Mouse (Mus musculus) midbrain, embryonic 15.5 days (tissue): Measurements from ENCODE around the gene Nckap5l. TPM values are rescaled to one million over a fixed set of nuclear protein-coding genes. Genes with fewer than 3 reads are reported as not detected.

ENCODE experiments used
- ATAC-seq: fragments of 200-750 bp; cut with Nextera tagmentation; replicated peaks from 2 replicates; pipeline ENCODE4 v1.8.0; 2017; ENCODE audit warnings: moderate TSS enrichment
- H3K27ac ChIP-seq: fragments of 300-500 bp; sonication (generic); 2 replicates; pipeline ENCODE4 v1.5.1; 2015; ENCODE audit warnings: mild to moderate bottlenecking, inconsistent platforms
- H3K27me3 ChIP-seq: fragments of 300-500 bp; sonication (generic); replicated peaks from 2 replicates; pipeline ENCODE4 v1.6.1; 2015; ENCODE audit warnings: inconsistent platforms
- H3K36me3 ChIP-seq: fragments of 300-500 bp; sonication (generic); replicated peaks from 2 replicates; pipeline ENCODE4 v1.6.1; 2015; ENCODE audit warnings: inconsistent platforms
- H3K4me1 ChIP-seq: fragments of 300-500 bp; sonication (generic); 2 replicates; pipeline ENCODE4 v1.6.1; 2015; ENCODE audit warnings: inconsistent platforms
- H3K4me2 ChIP-seq: fragments of 300-500 bp; sonication (generic); 2 replicates; pipeline ENCODE4 v1.6.1; 2015; ENCODE audit warnings: inconsistent platforms, mild to moderate bottlenecking, moderate library complexity
- H3K4me3 ChIP-seq: fragments of 300-500 bp; sonication (generic); 2 replicates; pipeline ENCODE4 v1.5.1; 2015; ENCODE audit warnings: mild to moderate bottlenecking, inconsistent platforms
- H3K9ac ChIP-seq: fragments of 300-500 bp; sonication (generic); 2 replicates; pipeline ENCODE4 v1.6.1; 2015; ENCODE audit warnings: mild to moderate bottlenecking, inconsistent platforms
- H3K9me3 ChIP-seq: fragments of 300-500 bp; sonication (generic); 2 replicates; pipeline ENCODE4 v1.6.1; 2016; ENCODE audit warnings: inconsistent platforms
- WGBS: fragments of 180-500 bp; shearing (Covaris S2); methylation state at CpG from one replicate; pipeline ENCODE4 v1.1.7; 2015; ENCODE audit warnings: mixed read lengths; 5-methylcytosine and 5-hydroxymethylcytosine counted together
- polyA plus RNA-seq: library from polyadenylated mRNA; unstranded; fragments of >200 nt; fragmentation: Nextera tagmentation; extraction: Ambion mirVana; gene quantifications from 2 replicates; pipeline ENCODE4 v1.2.1, GENCODE M21; 2015

The Nckap5l gene
- polyA plus RNA-seq, 1 experiment from 2014 or later, result 15.6 TPM

DNA sequence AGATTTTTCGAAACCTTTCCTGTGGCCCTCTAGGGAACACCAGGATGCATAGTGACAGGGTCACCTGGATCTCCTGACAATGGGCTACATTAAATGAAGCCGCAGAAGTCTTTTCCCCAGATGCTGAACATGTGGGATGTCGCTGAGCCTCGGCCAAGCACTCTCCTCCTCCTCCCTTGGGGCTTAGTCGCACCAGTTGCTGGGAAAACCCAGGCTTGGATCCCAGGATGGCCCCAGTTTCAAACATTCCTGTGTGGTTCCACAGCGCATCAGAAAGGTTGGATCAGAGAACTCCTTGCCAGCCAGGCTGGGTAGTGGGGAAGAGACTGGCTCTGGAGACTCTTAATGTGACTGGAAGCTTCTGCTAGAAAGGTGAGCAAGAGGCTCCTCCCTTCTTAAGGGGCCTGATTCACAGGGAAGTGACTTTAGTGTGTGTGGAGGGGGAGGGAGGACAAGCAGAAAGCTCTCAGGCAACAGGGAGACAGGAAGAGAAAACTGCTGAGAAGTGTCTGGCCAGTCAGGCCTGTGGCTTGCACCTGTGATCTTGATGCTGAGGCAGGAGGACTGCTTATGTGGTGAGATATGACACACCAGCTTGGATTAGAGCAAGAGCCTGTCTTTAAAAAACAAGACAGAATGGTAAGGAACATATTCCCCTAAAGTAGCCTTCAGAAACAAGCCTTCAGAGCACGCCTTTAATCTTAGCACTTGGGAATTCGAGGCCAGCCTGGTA is 18.4 kb downstream of the Nckap5l start:
- Histone ChIP-seq H3K27me3 (no peaks in the 10 kb centered on the region), H3K27ac (no peak overlapping the region)

DNA sequence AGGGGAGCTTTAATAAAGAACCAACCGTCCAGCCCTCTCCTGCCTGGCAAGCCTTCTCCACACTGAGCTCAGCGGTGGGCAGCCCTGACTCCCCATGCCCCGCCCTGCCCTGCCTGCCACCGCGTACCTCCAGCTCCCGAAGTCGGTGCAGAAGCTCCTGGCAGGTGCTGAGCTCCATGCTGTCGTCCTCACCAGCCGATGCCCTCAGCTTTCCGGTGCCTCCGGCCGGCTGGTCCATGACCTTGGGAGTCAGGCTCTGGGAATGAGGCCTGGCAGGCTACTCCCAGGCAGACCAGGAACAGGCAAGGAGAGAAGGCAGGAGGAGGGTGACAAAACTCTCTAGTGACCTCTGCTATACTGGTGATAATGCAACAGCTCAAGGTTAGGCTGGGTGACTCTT is 23.6 kb downstream of the Nckap5l start:
- WGBS, result 89% methylated on average over 12 of the region's 12 CpGs
- H3K36me3 ChIP-seq, result peaks cover 4% of the 10 kb centered on the region; the same call in 1 of the 2 replicates
- no peaks in the 10 kb centered on the region for H3K9me3 ChIP-seq
- H3K4me1 ChIP-seq, result peaks cover 10% of the 10 kb centered on the region
- H3K27me3 ChIP-seq, result no peaks in the 10 kb centered on the region
- H3K4me3 ChIP-seq, result no peak overlapping the region
- H3K4me2 ChIP-seq, result no peak overlapping the region
- H3K9ac ChIP-seq, result no peak overlapping the region
- ATAC-seq, result no peak
- H3K27ac ChIP-seq, result no peak overlapping the region

More for the DNA sequence above, 18.4 kb downstream of the Nckap5l start:
- no peak overlapping the region for H3K4me3 ChIP-seq
- no peak for ATAC-seq
- H3K9ac ChIP-seq, result no peak overlapping the region
- H3K4me1 ChIP-seq, result peaks cover 24% of the 10 kb centered on the region
- H3K4me2 ChIP-seq, result no peak overlapping the region
- no peaks in the 10 kb centered on the region for H3K36me3 ChIP-seq
- 84% methylated on average over 8 of the region's 8 CpGs for WGBS
- H3K9me3 ChIP-seq, result no peaks in the 10 kb centered on the region

DNA sequence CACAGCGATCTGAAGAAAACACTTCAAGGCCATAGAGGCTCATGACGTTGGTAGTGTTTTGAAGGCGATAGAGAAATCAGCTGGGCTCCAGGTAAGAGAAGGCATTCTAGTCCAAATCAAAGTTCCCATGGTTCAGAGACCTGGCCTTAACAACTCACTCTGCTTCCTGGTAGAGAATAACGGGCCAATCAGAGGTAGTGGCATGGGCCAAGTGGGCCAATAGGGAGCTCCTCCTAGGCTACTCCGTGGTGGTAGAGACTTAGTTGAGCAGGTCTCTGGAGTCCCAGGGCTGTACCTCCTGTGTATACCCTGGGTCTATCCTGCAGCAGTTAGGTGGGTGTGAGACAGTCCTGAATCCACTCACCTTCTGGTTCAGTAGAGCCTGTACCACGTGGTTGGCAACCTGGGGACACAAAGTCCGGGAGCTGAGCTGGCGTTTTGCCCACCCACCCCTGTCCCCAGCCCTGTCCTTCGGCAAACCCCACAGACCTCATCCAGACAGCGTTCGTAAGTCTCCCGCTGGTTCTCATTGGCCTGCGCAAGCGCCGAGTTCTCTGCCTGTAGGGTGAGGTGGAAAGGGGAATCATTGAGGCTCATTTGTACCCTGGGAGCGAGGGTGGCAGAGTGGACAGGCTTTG is 24.3 kb downstream of the Nckap5l start:
- Histone ChIP-seq H3K9ac (no peak overlapping the region), H3K9me3 (no peaks in the 10 kb centered on the region), H3K4me1 (peaks cover 10% of the 10 kb centered on the region; the same call in 1 of the 2 replicates), H3K27me3 (no peaks in the 10 kb centered on the region), H3K36me3 (peaks cover 9% of the 10 kb centered on the region), H3K4me3 (no peak overlapping the region), H3K4me2 (no peak overlapping the region), H3K27ac (no peak overlapping the region)
- 90% methylated on average over 16 of the region's 16 CpGs for WGBS
- ATAC-seq, result no peak

DNA sequence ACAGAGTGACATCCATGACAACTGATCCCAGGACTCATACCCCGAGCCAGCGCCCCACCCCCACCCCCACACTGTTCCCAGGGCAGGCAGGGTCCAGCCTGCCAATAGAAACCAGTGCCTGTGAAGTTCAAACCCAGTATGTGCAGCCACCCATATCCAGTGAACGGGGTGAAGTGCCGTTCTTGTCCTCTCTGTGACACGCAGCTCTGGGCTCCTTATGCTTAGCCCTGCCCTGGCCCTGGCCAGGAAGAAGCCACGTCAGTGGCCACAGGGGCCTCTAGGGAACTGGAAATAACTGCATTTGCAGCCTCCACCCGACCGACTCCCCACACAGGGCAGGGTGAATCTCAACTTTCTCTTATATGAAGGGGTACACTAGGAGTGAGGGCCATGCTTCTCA is 25.6 kb downstream of the Nckap5l start:
- peaks cover 18% of the 10 kb centered on the region for H3K36me3 ChIP-seq
- no peak overlapping the region for H3K27ac ChIP-seq
- H3K4me2 ChIP-seq, result no peak overlapping the region
- no peak overlapping the region for H3K4me3 ChIP-seq
- peaks cover 10% of the 10 kb centered on the region; the same call in 1 of the 2 replicates for H3K4me1 ChIP-seq
- H3K9ac ChIP-seq, result no peak overlapping the region
- no peak for ATAC-seq
- no peaks in the 10 kb centered on the region for H3K9me3 ChIP-seq
- WGBS, result 76% methylated on average over 8 of the region's 8 CpGs
- no peaks in the 10 kb centered on the region for H3K27me3 ChIP-seq

DNA sequence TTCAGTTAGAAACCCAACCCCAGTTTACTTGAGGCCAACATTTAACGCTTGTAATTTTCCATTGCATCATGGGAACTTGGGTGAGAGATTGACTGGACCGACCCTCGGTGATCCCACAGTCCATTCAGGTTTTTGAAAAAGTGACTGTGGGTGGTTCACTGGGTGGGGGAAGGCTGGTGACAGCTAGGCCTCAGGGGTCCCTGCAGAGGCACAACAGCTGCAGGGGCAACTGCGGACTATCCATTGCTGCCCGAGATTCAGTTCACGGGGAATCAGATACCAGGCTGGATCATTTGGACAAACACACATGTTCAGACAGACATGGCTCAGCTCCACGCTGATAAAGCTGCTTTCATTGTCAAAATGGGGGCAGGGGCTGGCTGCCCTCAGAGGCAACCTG is 26.0 kb downstream of the Nckap5l start:
- Histone ChIP-seq H3K4me1 (peaks cover 10% of the 10 kb centered on the region; the same call in 1 of the 2 replicates), H3K27ac (no peak overlapping the region), H3K9me3 (no peaks in the 10 kb centered on the region), H3K36me3 (peaks cover 20% of the 10 kb centered on the region), H3K4me2 (no peak overlapping the region), H3K27me3 (no peaks in the 10 kb centered on the region), H3K4me3 (no peak overlapping the region), H3K9ac (no peak overlapping the region)
- WGBS, result 85% methylated on average over 7 of the region's 7 CpGs
- no peak for ATAC-seq

DNA sequence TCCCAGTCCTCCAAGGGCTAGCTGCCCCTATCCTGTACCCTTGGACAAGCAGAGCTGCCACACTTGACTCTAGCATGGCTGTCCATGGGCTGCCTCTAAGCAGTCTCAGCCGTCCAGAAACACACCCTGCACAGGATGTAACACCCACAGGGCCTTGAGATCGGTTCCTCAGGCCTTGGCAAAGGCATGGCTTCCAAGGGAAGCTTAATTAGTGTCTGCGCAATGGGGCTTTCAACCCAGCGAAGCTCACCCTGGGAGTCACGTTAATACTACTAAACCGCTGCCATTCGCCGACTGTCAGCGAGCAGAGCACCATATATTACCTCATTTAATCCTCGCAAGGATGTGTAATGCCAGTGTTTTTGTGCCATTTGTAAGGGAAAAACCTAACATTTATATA is 26.5 kb downstream of the Nckap5l start:
- H3K27me3 ChIP-seq, result no peaks in the 10 kb centered on the region

DNA sequence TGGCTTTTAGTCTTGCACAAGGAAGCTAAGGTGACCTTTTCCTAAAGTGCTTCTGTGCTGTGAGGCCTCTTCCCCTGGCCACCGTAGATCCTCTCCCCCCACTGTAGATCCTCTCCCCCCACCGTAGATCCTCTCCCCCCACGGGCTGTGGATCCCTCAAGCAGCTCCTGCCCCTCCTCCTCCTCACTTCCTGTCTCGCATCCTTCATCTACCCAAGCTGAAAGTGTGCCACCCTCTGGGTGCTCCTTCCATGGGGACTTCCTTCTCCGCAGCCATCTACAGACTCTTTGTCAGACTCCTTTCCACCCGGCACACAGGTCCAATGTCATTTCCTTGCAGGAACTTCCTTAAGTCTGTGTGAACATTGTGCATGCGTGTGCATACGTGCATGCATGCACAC is 27.2 kb downstream of the Nckap5l start:
- WGBS, result 87% methylated on average over 8 of the region's 8 CpGs
- Histone ChIP-seq H3K27me3 (no peaks in the 10 kb centered on the region), H3K4me3 (no peak overlapping the region), H3K9me3 (no peaks in the 10 kb centered on the region), H3K27ac (no peak overlapping the region), H3K4me1 (peaks cover 10% of the 10 kb centered on the region; the same call in 1 of the 2 replicates), H3K4me2 (no peak overlapping the region), H3K9ac (no peak overlapping the region), H3K36me3 (peaks cover 24% of the 10 kb centered on the region)
- ATAC-seq, result no peak

More for the DNA sequence above, 26.5 kb downstream of the Nckap5l start:
- Histone ChIP-seq H3K4me1 (peaks cover 10% of the 10 kb centered on the region; the same call in 1 of the 2 replicates), H3K4me3 (no peak overlapping the region), H3K9ac (no peak overlapping the region), H3K4me2 (no peak overlapping the region), H3K36me3 (peaks cover 24% of the 10 kb centered on the region), H3K27ac (no peak overlapping the region), H3K9me3 (no peaks in the 10 kb centered on the region)
- ATAC-seq, result no peak
- WGBS, result 87% methylated on average over 10 of the region's 10 CpGs

DNA sequence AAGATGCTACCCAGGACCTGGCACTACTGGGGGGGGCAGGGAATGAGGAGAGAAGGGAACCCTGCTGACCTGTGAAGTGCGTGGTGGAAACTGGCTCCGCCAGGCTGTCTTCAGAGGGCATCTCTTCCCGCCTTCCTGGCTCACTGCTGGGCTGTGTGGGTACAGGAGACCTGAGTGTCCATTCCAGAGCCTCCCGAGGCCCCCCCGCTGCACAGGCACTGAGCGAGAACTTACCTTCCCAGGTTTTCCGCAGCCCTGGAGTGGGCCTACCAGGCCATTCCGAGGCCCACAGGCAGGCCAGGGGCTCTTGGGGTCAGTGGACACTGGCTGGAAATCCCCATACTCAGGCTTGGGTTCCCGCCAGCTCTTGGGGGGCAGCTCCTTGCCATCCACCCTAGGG is 33.7 kb downstream of the Nckap5l start:
- ATAC-seq, result no peak
- Histone ChIP-seq H3K27ac (no peak overlapping the region), H3K4me3 (no peak overlapping the region), H3K27me3 (no peaks in the 10 kb centered on the region), H3K9me3 (no peaks in the 10 kb centered on the region), H3K36me3 (peaks cover 25% of the 10 kb centered on the region), H3K4me2 (no peak overlapping the region), H3K4me1 (peaks cover 9% of the 10 kb centered on the region), H3K9ac (no peak overlapping the region)
- WGBS, result 95% methylated on average over 9 of the region's 9 CpGs

DNA sequence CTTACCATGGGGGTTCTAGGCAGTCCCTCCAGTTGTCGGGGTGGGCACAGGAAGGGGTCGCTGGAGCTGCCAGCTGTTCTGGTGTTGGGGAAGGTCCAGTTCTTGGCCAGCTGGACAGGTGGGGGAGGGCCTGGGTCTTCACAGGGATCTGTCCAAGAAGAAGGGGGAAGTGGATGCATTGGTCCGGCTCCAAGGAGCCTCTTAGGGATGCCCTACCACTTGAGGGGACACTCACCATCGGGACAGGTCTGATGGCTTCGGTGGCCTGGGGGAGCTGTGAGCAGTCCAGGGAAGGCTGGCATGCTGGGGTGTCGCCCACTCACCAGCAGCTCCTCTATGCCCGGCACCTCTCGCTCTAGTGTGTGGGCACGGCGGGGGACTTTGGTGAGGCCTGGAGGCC is 34.4 kb downstream of the Nckap5l start:
- no peak for ATAC-seq
- Histone ChIP-seq H3K36me3 (peaks cover 20% of the 10 kb centered on the region), H3K4me1 (peaks cover 9% of the 10 kb centered on the region), H3K4me3 (no peak overlapping the region), H3K27ac (no peak overlapping the region), H3K9me3 (no peaks in the 10 kb centered on the region), H3K4me2 (no peak overlapping the region), H3K9ac (no peak overlapping the region), H3K27me3 (no peaks in the 10 kb centered on the region)
- WGBS, result 94% methylated on average over 10 of the region's 10 CpGs

DNA sequence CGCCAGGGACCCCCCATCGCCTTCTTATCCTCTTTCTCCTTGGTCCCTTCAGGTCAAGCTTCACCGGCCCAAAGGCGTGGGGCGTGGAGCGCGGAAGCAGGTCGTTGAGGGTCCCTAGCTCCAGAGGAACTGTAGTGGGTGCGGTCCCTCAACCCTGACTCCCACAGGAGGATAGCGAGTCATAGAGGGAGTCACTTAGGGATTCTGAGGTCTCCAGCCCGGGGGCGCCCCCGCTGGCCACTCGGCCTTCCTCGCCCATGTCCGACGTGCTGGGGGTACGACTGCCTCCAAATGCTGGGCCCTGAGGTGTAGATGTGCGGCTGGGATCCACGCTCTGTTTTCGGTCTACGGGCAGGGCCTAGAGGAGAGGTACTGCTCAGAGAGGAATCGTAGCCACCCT is 35.0 kb downstream of the Nckap5l start:
- Histone ChIP-seq H3K4me1 (peaks cover 9% of the 10 kb centered on the region), H3K9ac (no peak overlapping the region), H3K4me3 (no peak overlapping the region), H3K27ac (no peak overlapping the region), H3K4me2 (no peak overlapping the region), H3K9me3 (no peaks in the 10 kb centered on the region), H3K36me3 (peaks cover 17% of the 10 kb centered on the region; the same call in 1 of the 2 replicates), H3K27me3 (no peaks in the 10 kb centered on the region)
- ATAC-seq, result no peak
- WGBS, result 92% methylated on average over 23 of the region's 23 CpGs

DNA sequence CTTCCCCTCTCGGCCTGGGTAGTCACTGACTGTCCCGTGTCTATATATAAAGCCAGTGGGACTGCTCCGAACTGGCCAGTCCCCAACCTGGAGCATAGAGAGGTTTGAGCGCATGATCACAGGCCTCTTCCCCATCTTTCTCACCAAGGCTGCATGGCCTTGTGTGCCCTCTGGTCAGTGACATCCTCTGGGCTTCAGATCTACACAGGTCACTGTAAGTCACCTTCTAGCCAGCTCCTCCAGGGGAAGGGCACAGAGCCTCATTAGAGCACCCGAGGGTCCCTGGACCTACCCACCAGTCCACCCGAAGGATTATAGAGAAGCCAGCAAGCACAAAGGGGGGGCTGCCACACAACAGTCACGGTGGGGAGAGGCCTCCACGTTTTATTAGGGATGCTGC is 35.9 kb downstream of the Nckap5l start:
- H3K4me3 ChIP-seq, result no peak overlapping the region
- H3K36me3 ChIP-seq, result 0 out of 2 replicates have a peak, but pooled peaks cover 10% of the 10 kb centered on the region
- no peak overlapping the region for H3K4me2 ChIP-seq
- H3K9ac ChIP-seq, result no peak overlapping the region
- 82% methylated on average over 8 of the region's 8 CpGs for WGBS
- H3K9me3 ChIP-seq, result no peaks in the 10 kb centered on the region
- H3K27me3 ChIP-seq, result no peaks in the 10 kb centered on the region
- peak overlapping the region; percentile 4; the same call in 1 of the 2 replicates for H3K27ac ChIP-seq
- no peak for ATAC-seq
- H3K4me1 ChIP-seq, result peaks cover 13% of the 10 kb centered on the region

DNA sequence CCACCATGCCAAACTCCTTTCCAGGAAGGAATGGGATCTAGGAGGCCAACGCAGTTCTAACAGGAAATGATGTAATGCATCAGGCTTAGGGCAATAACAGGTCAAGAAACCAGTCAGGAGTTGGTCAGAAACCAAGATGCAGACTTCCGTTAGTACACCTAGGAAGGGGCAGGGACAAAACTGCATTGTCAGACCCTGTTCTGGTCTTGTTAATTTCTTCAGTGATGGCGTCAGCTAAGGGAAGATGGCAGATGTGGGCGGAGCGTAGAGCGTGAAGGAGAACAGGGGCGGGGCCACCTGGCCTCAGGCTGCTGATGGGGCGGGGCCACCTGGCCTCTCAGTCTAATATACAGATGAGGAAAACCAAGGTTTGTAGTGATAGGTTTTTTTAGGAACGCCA is 36.4 kb downstream of the Nckap5l start:
- H3K27ac ChIP-seq, result peak overlapping the region; percentile 68; the same call in 1 of the 2 replicates
- no peaks in the 10 kb centered on the region for H3K9me3 ChIP-seq
- no peaks in the 10 kb centered on the region for H3K27me3 ChIP-seq
- peaks cover 16% of the 10 kb centered on the region for H3K4me1 ChIP-seq
- no peak overlapping the region for H3K9ac ChIP-seq
- H3K4me2 ChIP-seq, result no peak overlapping the region
- H3K36me3 ChIP-seq, result 0 out of 2 replicates have a peak, but pooled peaks cover 5% of the 10 kb centered on the region
- 82% methylated on average over 9 of the region's 9 CpGs for WGBS
- no peak for ATAC-seq
- no peak overlapping the region for H3K4me3 ChIP-seq
